Mouse (Mus musculus) common myeloid progenitor, adult 5-6 weeks (primary cell): ENCODE data around the gene Pirt. TPM values are rescaled to one million over a fixed set of nuclear protein-coding genes. Genes with fewer than 3 reads are reported as not detected.

Experiments used
- ATAC-seq: replicated peaks from 2 replicates; pipeline ENCODE4 v1.8.0; 2016; ENCODE audit warnings: low read depth, mild to moderate bottlenecking, moderate TSS enrichment, inconsistent platforms; ENCODE audit not compliant: poor library complexity, severe bottlenecking
- total RNA-seq: library from RNA; stranded (forward); fragments of 200-1000, 187-1606 nt; gene quantifications from 2 replicates; pipeline ENCODE4 v1.2.3, GENCODE M21; 2017

Pirt gene
- not detected in 2 replicates for total RNA-seq

DNA sequence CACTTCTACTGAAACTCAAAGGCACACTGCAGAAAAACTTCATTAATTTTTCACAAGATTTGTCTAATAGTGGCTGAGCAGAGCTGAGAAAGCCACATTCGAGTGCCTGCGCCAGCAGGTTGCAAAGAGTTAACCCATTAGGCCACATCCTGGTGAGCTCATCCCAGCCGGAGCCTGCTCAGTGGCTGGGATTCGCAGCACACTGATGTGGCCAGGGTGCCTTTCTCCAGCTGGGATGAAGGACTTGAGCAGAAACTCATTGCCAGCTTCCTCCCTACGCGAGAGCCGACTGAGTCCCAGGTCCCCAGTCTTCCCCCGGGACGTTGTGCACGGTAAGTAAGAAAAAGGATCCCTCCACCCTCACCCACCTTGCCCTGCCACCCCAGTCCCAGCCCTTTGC lies at the start of gene Pirt:
Gene Pirt (plus strand): TSS at position 171 of the 400 bp plus-strand sequence.
- ATAC-seq = no peak

DNA sequence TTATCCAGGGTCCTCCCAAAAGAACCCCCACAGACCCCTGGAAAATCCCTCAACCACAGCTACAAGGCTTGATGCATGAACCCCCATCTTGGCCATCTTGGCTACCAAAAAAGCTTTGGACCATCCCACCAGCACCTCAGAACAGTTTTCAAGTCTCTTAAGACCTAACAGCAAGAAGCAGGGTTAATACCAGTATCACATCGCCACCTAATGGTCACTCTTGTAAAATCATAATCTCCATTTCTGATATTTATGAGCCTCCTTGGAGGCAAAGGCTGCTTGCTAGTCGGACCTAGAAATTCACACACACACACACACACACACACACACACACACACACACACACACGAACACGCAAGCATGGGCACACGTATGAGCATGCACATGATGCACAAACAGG lies 40.1 kb upstream of the Pirt start:
- no peak for ATAC-seq

DNA sequence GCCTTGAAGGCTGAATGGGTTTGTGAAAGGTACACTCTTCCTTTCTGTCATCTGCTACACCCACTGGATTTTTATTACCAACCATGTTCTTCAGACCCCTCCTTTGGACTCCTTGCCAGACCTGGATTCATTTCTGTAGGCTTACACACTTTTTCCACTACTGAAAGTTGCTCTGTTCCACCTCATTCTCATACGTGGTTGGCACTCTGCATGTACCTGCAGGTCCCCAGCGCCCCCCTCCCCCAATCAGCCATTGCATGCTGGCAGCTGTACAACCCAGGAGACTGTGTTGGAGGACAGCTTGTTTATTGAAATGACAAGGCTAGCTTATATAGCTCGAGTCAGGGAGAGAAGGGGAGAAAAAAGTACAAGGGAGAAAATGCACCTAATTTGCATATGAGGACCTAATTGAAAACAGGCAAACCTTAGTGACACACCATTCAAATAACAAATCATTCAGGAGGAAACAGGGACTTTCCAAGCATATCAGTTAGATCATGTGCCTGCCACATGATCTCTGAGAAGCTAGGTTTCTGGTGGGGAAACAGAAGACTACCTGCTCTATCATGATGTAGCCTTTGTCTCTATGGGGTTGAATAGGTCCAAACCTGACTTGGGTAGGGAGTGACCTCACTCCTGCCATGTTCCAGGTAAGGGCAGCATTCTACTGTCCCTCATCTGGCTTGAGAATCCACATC lies 38.9 kb upstream of the Pirt start:
- ATAC-seq = no peak

DNA sequence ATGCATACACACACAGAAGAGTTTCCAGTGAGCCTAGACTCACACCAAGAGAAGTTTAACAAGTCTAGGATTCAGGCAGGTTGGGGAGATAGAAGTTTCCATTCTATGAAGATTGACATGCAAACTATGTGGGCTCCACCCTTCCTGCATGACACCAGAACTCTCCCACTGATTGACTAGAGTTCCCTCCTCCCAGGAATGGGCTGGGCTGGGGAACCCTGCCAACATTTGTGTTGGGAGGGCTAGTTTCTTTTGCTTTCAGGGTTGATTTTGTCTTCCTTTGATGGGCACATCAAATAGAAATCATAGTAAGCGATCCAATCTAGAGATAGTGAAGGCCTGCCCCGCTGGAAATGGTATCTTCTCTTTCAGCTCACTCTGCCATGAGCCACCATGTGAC lies 30.5 kb upstream of the Pirt start:
- ATAC-seq = no peak

DNA sequence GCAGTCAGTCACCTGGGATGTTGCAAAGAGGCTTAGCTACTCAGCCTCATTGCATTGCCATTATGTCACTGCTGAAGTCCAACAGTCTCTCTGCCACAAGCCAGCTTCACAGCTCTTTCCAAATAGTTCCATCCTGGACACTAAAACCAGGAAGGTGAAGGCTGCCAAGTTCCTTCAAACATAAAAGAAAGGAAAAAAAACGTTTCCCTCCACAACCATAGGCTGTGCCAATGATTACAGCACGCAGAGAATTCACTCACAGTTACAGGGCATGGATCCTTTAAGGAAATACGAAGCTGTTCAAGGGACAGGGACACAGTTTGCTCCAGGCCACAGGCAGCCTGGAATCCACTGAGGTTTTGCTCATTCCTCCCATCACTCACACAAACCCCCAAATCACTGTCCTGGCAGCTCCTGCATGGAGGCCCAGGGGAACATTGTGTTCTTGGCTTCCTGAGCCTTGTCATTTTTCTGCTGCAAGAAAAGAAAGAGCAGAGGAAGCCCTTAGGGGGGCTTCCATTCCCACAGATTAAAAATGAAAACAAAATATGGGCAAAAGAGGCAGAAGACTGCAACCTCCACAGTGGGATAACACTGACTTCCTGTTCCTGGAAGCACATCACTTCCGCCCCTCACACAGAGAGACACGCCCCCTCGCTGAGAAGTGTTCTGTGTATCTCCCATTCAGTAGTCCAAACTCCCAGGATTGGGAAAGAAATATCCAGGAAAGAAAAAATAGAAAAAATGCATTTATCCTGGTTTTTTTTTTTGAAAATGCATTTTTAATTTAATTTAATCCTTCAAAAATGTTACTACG lies 29.3 kb upstream of the Pirt start:
- ATAC-seq = no peak

DNA sequence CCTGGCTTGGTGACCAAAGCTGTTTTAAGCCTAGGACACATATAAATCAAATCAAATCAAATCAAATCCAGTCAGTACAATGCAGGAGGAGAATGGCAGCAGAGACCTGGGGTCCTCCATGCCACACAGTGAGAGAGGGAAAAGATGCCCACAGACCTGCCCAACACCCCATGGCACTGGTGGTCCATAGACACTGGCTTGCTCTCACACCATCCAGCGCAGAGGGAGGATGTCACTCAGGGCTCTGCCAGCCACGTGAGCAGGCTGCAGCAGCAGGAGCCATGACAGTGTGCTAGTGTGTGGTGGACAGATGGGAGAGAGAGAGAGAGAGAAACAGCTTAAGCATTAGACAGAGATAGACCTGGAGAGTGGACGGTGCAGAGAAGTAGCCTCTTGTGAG lies 19.2 kb upstream of the Pirt start:
- ATAC-seq = no peak

DNA sequence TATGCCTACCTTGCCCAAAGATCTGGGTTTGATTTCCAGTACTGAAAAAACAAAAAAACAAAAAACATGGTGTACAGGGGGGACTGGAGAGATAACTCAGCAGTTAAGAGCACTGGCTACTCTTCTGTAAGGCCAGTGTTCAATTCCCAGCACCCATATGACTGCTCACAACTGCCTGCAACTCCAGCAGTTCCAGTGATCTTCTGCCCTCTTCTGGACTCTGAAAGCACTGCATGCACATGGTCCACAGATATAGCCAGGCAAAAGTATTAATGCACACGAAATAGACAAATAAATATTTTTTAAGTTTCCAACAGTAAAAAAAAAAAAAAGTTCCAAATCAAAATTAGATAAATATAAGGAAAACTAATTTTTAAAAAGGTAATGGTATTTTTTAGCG lies 13.0 kb upstream of the Pirt start:
- ATAC-seq = no peak

DNA sequence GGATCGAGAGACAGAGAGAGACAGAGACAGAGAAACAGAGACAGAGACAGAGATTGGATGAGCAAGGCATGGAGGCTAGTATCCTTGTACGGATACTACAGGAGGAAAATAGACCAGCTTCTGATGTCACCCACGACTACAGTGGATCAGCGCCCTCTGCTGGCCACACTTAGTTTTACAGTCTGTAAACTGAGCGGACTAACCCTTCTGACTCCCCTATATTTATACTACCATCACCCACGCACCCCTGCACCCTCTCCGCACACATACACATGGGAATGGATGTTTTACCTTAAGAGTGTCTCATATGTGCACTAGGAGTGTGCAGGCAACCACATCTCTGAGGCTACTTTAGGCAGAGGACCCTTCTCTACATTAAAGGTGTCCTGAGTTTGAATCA lies 12.4 kb upstream of the Pirt start:
- ATAC-seq = peak; percentile 83

DNA sequence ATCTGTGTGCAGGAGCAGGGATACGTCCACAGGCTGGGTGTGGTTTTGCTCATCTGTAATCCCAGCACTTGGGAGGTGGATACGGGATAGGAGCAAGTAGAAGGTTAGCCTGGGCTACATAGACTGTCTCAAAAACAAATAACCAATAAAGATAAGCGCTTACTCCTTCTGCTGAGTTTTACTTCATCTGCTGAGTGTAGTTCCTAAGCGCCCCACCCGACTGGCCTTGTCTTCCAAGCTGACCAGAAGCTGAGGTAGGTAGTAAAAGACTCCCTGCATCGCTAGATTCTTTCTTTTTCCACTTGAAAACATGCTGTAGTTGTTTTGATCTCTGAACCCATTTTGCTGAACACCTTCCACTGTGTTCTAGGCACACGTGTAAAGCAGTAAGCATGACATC lies 9.0 kb upstream of the Pirt start:
- ATAC-seq = no peak

DNA sequence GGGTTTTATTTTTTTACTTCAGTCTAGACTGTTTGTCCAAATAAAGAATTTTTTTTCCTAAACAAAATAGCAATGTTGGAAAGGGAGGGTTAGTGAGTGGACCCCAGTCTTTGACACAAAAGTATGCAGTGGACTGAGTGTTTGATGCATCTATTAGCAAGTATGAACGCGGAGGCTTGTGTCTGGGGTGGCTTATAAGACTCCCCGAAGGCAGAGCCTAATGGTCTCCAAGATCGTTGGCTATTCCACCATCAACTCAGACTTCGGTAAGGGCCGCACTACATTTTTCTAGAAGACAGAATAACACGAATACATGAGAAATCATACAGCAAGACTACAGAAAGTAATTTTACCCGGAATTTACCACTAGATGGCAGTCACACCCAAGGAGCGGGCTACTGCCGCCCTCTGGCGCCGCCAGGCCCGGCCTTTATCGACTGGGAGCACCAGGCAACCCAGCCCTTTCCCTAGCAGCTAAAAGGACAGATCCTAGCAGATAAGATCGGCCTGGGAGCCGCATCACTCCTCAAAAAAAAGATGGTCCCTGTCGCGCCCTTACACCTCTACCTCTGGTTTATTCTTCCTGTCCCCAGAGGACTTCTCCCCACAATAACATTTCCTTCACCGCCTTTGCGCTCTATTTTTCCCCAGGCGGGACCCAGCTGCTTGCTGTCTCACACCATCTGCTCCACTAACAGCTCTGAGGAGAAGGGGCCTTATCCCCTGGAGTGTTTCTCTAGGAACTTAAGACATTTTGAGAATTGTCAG lies 6.0 kb upstream of the Pirt start:
- ATAC-seq = peak; percentile 97

DNA sequence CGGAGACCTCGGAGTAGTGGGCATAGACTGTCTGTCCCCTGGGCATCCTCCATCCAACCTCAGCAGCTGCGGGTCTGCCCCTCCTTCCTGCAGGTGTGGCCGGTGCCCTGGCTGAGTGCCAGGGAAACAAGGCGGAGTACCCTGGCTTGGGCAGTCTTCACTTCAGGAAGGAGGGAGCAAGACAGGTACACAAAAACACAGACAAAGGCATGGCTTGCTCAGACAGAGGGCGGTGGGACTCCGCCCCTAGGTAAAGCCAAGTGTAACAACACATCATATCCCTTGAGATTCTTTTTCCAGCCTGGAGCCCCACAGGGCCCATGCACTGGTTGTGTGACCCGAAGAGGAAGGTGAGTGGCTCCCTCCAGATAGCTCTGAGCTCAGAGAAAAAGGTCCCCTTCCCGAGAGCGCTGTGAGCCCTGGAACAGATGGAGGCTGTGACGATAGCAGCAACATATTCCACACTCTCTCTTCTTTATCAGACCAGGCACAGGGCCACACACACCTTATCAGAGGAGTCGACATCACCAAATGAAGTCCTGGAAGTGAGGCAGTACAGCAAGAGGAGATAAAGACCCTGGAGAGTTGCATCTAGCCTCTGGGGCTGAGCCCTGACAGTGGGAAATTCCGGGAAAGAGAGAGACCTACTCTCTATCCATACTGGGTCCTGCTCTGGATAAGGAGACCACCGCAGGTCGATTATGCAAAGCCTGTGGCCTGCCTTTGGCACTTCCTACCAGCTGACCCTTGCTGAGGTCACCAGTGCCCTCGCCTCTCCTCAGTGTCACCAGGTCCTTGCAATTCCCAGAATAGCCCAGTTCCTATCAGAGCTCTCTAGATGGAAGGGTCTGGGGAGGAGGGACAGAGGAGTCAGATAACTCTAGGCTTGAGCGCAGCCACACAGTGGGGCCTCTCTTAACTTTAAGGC lies 1.0 kb downstream of the Pirt start:
- ATAC-seq = no peak

DNA sequence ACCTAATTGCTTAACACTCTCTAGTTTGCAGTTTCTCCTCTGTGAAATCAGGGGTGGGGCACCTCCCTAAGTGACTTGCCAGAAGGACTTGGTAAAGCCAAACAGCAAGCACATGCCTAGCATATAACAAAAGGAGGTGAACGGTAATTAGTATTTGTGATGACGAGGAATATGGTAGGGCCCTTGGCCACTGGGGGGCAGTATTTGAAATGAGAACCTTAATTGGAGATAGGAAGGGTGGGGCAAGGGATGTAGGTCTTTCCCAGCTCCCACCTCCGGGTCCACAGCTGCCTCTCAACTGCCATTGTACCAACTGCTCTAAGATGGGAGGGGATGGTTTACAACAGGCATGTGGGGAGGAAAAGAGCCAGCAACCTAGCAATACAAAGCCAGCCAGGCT lies 2.5 kb downstream of the Pirt start:
- peak; percentile 54; the same call in 1 of the 2 replicates for ATAC-seq

DNA sequence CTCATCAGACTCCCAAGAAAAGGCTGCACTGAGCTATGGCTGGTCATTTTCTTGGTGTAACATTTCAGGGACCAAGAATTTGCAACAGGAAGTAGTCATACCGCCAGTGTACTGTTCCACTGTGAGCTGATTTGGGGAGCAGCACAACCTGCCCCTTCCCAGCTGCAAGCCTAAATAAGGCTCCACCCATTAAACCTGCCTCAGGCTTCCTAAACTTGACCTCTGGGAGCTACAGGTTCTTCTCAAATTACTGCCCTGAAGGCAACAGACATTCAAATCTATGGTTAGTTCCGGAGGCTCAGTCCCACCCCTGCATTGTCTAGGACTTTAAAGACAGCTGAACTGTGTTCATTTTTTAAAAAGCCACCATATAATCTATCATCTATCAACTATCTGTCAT lies 8.2 kb downstream of the Pirt start:
- ATAC-seq = no peak

DNA sequence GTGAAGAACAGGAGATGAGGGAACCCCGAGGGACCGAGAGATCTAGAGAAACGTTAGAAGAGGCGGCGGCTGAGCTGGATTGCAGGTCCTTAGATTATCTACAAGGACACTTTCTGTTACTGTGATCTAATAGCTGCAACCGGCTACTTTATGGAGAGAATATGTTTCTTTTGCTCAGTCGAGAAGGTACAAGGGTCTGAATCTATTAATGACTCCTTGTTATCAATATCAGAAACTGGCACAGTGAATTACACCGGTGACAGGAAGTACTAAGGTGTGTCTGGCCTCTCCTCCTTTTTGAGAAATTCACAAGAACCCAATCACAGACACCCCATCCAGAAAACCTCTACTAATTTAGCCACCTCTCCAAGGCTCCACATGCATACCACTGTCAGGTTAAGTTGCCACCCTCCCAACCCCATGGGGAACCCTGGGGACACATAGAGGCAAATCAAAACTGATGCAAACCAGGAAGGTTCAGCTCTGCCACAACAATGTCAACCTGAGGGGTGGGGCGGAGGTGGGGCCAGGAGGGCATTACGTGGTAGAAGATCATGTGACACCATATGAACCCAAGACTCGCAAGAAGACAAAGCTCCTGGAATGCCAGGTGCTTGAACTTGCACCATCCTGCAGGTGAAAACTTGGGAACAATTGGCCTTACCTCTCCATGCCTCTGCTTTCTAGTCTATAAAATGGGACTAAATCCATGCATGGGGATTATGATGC lies 12.5 kb downstream of the Pirt start:
- no peak for ATAC-seq

DNA sequence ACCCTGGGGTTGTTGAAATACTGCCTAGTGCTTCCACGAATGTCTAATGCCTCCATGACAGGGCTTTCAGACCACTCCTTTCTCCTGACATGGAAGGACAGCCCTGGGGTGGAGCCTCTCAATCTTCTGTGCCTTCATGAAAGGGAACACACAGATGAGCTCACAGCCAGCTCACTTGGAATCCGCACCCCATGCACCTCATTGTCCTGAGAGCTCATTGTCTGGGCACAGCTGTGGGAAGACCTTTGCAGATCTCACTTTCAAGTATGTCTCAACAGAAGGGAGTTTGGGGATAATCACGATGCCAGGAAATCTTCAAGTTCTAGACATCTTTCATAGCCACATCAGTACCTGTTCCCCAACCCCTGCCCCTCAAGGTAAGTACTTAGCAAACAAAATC lies 16.5 kb downstream of the Pirt start:
- ATAC-seq = no peak

DNA sequence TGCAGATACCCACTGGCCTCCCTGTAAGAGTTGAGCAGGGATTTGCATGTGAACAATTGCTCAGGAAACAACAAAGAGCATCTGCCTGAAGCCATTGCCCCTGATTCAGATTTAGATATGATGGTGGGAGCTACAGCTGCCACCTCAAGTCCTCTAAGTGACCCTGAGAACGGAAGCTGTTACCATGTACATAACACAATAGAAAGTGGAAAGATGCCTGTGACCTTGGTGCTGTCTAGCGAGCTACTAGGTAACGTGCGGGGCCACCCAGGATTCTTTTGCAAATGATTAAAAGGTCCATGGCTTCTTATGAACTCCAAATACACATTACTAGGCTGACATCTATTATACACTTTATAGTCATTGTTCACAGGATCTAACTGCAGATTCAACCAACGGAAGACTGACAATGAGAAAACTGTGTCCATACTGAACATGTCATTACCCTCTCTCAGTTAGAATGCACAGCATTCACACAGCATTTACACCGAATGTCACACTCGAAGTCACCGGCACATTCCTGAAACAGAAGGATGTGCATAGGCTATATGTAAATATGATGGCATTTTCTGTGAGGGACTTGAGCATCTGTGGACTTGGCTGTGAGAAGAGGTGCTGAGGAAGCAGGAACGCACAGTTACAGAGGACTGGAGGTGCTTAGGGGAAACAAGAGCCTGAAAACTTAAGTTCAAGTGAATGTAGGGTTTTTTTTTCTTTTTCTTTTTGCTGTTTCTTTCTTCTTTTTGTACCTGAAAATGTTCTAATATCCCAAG lies 21.2 kb downstream of the Pirt start:
- no peak for ATAC-seq

DNA sequence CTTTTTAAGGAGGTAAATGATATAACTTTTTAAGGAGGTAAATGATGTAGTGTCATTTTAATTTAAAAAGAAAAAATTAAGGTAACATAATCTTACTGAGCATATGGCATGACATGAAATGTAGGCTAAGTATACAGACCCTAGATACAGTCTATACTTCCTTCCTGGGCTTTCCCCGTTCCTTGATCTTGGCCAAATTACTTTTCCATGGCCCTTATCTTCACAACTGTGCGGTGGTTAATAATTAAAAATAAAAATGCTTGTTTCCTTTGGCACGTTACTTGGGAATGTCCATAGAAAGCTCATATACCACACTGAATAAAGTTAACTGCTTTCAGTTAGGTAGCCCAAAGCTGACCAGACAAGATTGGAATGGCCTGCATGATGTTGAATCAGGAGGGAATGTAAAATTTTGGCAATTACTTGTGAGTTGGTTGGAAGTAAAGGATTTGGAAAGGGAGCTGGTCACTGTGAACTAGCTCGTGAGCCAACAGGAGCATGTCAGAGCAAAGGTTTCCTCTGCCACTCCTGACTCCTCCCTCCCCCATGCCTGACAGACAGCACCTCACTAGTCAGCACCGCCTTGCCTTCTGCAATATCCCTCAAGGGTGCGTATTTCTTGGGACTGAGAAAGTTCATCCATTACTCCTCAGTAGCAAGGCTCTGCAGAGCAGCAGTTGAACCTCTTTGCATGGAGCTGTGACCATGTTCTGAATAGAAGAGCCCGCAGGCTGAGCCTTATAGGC lies 22.8 kb downstream of the Pirt start:
- ATAC-seq = no peak

DNA sequence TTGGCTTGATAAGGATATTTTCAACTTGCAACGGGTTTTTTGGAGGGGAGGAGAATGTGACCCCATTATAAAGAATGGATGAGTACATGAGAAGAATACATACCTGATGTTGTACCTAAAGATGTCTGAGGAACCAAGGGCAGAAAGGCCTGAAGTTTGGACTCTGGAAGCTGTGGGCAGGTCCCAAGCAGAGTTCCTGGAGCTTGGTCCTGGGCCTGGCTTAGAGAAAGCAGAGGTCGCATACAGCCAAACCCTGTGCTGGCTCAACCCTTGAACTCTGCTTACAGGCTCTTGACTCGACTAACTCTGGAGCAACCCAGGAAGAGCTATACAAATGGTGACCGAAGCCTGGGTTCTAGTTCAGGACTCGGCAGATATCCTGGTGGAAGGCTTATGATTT lies 30.2 kb downstream of the Pirt start:
- no peak for ATAC-seq
